Mouse (Mus musculus): ENCODE results near the gene Il1rl1. TPM values are rescaled to one million over a fixed set of nuclear protein-coding genes. Genes with fewer than 3 reads are reported as not detected.

Il1rl1 gene
- total RNA-seq, 2 experiments from 2014 or later: 0.10 TPM

Other genes starting within 250 kb of the Il1rl1 start
- gene Il1r1, start 204.5 kb upstream of the Il1rl1 start, total RNA-seq (2021): 1 to 10 TPM; 8.2 to 8.5 TPM
- gene Il1rl2, start 105.0 kb upstream of the Il1rl1 start, total RNA-seq (2021): under 1 TPM; 0.22 to 0.38 TPM
- gene Il18r1, start 36.0 kb downstream of the Il1rl1 start, total RNA-seq (2021): not detected
- under 1 TPM; 0.08 to 0.17 TPM for gene Il18rap, start 85.8 kb downstream of the Il1rl1 start, total RNA-seq (2021)
- gene Slc9a4, start 150.5 kb downstream of the Il1rl1 start, total RNA-seq (2021): 10 to 100 TPM; 20.8 to 23.7 TPM